In the genomic region with DNA sequence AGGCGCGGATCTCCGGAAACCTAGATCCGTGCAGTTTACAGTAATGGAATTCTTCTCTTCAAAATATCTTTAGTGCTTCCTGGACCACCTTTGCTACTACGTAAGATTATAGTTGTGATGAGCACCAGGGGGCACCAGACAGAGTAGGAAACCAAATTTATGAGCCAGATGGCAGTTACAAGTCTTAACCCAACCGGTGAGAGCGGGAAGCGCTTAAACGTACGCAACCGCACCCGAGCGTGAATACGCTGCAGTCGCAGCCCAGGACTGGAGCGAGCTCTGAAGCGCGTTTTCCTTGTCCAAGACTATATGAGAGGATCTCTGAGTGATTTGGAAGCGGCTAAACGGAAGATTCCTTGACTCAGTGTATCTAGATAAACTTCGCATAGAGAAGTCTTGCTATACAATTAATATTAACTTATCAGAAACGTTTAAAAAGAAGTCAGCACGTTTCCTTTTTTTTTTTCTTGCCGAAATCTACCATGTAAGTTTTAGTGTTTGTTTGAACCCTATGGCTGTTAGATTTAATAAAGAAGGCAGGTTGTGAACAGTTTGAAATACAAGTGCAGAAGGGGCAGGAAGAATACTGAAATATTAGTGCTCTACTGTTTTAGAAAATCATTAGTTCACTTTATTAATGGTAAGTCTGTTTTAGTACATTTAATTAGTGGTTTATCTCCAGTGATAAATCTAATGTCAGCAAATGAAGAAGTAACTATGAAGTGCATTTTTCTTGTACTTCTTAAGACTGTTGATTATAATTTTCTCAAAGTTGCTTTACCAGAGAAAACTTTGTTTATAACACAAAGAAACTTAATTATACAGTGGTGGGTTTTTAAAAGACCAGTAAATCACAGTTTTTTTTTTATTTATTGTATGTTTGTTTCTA, we compare ENCODE assay signal across 8 mouse cellular contexts. TPM values are rescaled to one million over a fixed set of nuclear protein-coding genes. Genes with fewer than 3 reads are reported as not detected.
DNase-seq lines count a peak whose midpoint lies in the region; ATAC-seq and TF ChIP-seq lines count a peak whose summit lies in the region.

No protein-coding gene starts in this region.

- TF ChIP-seq POLR2A in embryonic fibroblast, embryonic 13.5 days (IDR thresholded peaks at IDR 0.05; ENCODE audit: low read depth, low read length) = peak; percentile 59; the same call in 1 of the 2 replicates
- TF ChIP-seq POLR2A in limb, embryonic 14.5 days (IDR thresholded peaks at IDR 0.05; ENCODE audit: borderline replicate concordance, extremely low read depth, insufficient read depth, insufficient read length) = no peak
- 0 out of 2 replicates have a peak, but pooled peaks have one; percentile 9 for TF ChIP-seq POLR2A in spleen, adult 2 months (IDR thresholded peaks at IDR 0.05; ENCODE audit: low read depth, low read length)

- peak; percentile 96 for DNase-seq in A20 (ENCODE audit: low read depth, low spot score)
- peak; percentile 24 to 57 for DNase-seq in adrenal gland, postnatal 4 days (ENCODE audit: low spot score in 2 of 2)
- peak; percentile 92 for DNase-seq in heart, embryonic 10.5 days (ENCODE audit: low spot score)
- DNase-seq in limb, embryonic 14.5 days (ENCODE audit: low spot score) = peak; percentile 92
- DNase-seq in spleen, adult 2 months (ENCODE audit: low read depth in 1 of 2, low spot score in 2 of 2) = peak; percentile 86 to 92

- peak overlapping the region; percentile 88 for H3K27ac ChIP-seq in embryonic fibroblast, embryonic 13.5 days (ENCODE audit: insufficient read depth, low read length)
- H3K27ac ChIP-seq in heart, embryonic 10.5 days = peak overlapping the region; percentile 98
- peak overlapping the region; percentile 49; the same call in 1 of the 2 replicates for H3K27ac ChIP-seq in kidney, embryonic 14.5 days (ENCODE audit: low read depth, low read length)
- peak overlapping the region; percentile 52 for H3K27ac ChIP-seq in limb, embryonic 14.5 days (replicated peaks; ENCODE audit: low read depth, low read length)
- peak overlapping the region; percentile 81 for H3K27ac ChIP-seq in midbrain, embryonic 16.5 days (ENCODE audit: low read length)
- peak overlapping the region; percentile 75 for H3K27ac ChIP-seq in spleen, adult 2 months (ENCODE audit: insufficient read depth, low read length)

- H3K27me3 ChIP-seq in heart, embryonic 10.5 days (ENCODE audit: insufficient read depth, poor library complexity, severe bottlenecking) = no peaks in the 10 kb centered on the region
- no peaks in the 10 kb centered on the region for H3K27me3 ChIP-seq in kidney, embryonic 14.5 days (ENCODE audit: control insufficient read depth, insufficient read depth, low read length)
- no peaks in the 10 kb centered on the region for H3K27me3 ChIP-seq in limb, embryonic 14.5 days (ENCODE audit: control insufficient read depth, insufficient read depth, low read length)
- H3K27me3 ChIP-seq in midbrain, embryonic 16.5 days (ENCODE audit: control insufficient read depth, insufficient read depth, low read depth, low read length) = no peaks in the 10 kb centered on the region
- no peaks in the 10 kb centered on the region for H3K27me3 ChIP-seq in spleen, adult 2 months (ENCODE audit: control insufficient read depth, insufficient read depth, low read length)

- no peak for TF ChIP-seq CTCF in embryonic fibroblast, embryonic 13.5 days (IDR thresholded peaks at IDR 0.05; ENCODE audit: borderline replicate concordance, insufficient read depth, low read length)
- TF ChIP-seq CTCF in spleen, adult 2 months (IDR thresholded peaks at IDR 0.05; ENCODE audit: extremely low read depth, insufficient read depth, insufficient read length, insufficient replicate concordance) = peak; percentile 52; the same call in 1 of the 2 replicates

- H3K4me1 ChIP-seq in embryonic fibroblast, embryonic 13.5 days (ENCODE audit: control insufficient read depth, insufficient read depth, low read length) = no peaks in the 10 kb centered on the region
- H3K4me1 ChIP-seq in heart, embryonic 10.5 days = 0 out of 2 replicates have a peak, but pooled peaks cover 2% of the 10 kb centered on the region
- H3K4me1 ChIP-seq in kidney, embryonic 14.5 days (ENCODE audit: control insufficient read depth, insufficient read depth, low read length) = peaks cover 12% of the 10 kb centered on the region
- peaks cover 6% of the 10 kb centered on the region for H3K4me1 ChIP-seq in limb, embryonic 14.5 days (ENCODE audit: control insufficient read depth, insufficient read depth, low read length)
- peaks cover 18% of the 10 kb centered on the region for H3K4me1 ChIP-seq in midbrain, embryonic 16.5 days (ENCODE audit: control insufficient read depth, insufficient read depth, low read length)
- H3K4me1 ChIP-seq in spleen, adult 2 months (ENCODE audit: control insufficient read depth, insufficient read depth, insufficient read length) = 0 out of 2 replicates have a peak, but pooled peaks cover 5% of the 10 kb centered on the region

- H3K9me3 ChIP-seq in heart, embryonic 10.5 days = no peaks in the 10 kb centered on the region
- no peaks in the 10 kb centered on the region for H3K9me3 ChIP-seq in kidney, embryonic 14.5 days (ENCODE audit: control insufficient read depth, low read length)
- no peaks in the 10 kb centered on the region for H3K9me3 ChIP-seq in limb, embryonic 14.5 days (ENCODE audit: control insufficient read depth, low read length)
- H3K9me3 ChIP-seq in midbrain, embryonic 16.5 days (replicated peaks; ENCODE audit: control insufficient read depth, low read length, poor library complexity, severe bottlenecking) = no peaks in the 10 kb centered on the region

- peaks cover 4% of the 10 kb centered on the region; the same call in 1 of the 2 replicates for H3K36me3 ChIP-seq in heart, embryonic 10.5 days
- no peaks in the 10 kb centered on the region for H3K36me3 ChIP-seq in kidney, embryonic 14.5 days (ENCODE audit: control insufficient read depth, insufficient read depth, low read length)
- no peaks in the 10 kb centered on the region for H3K36me3 ChIP-seq in limb, embryonic 14.5 days (ENCODE audit: control insufficient read depth, insufficient read depth, low read length)
- no peaks in the 10 kb centered on the region for H3K36me3 ChIP-seq in midbrain, embryonic 16.5 days (ENCODE audit: control insufficient read depth, insufficient read depth, low read length)
- H3K36me3 ChIP-seq in spleen, adult 2 months (ENCODE audit: control insufficient read depth, insufficient read depth, low read length) = no peaks in the 10 kb centered on the region

- ATAC-seq in kidney, embryonic 14.5 days (ENCODE audit: low FRiP score, low TSS enrichment) = peak; percentile 11; the same call in 1 of the 2 replicates
- peak; percentile 29; the same call in 1 of the 2 replicates for ATAC-seq in limb, embryonic 14.5 days (ENCODE audit: low FRiP score, low read depth)
- ATAC-seq in midbrain, embryonic 16.5 days = peak; percentile 18

- H3K9ac ChIP-seq in kidney, embryonic 14.5 days (ENCODE audit: low read depth, low read length) = peak overlapping the region; percentile 46; the same call in 1 of the 2 replicates
- peak overlapping the region; percentile 37 for H3K9ac ChIP-seq in limb, embryonic 14.5 days (ENCODE audit: low read depth, low read length, severe bottlenecking)
- H3K9ac ChIP-seq in midbrain, embryonic 16.5 days (ENCODE audit: low read depth, low read length) = peak overlapping the region; percentile 58

- 2% methylated on average over 24 of the region's 24 CpGs for WGBS in heart, embryonic 10.5 days
- 1% methylated on average over 24 of the region's 24 CpGs for WGBS in kidney, embryonic 14.5 days
- 2% methylated on average over 24 of the region's 24 CpGs for WGBS in limb, embryonic 14.5 days
- WGBS in midbrain, embryonic 16.5 days = 2% methylated on average over 24 of the region's 24 CpGs
- WGBS in spleen, adult 2 months = under 1% methylated on average over 24 of the region's 24 CpGs

- H3K4me2 ChIP-seq in kidney, embryonic 14.5 days (replicated peaks; ENCODE audit: low read depth, low read length) = peak overlapping the region; percentile 92
- peak overlapping the region; percentile 80 for H3K4me2 ChIP-seq in limb, embryonic 14.5 days (replicated peaks; ENCODE audit: low read depth, low read length, severe bottlenecking)
- peak overlapping the region; percentile 96 for H3K4me2 ChIP-seq in midbrain, embryonic 16.5 days (ENCODE audit: low read length)

- peak overlapping the region; percentile 65 for H3K4me3 ChIP-seq in embryonic fibroblast, embryonic 13.5 days (ENCODE audit: insufficient read depth, low read length)
- peak overlapping the region; percentile 97 for H3K4me3 ChIP-seq in heart, embryonic 10.5 days
- H3K4me3 ChIP-seq in kidney, embryonic 14.5 days (ENCODE audit: low read length) = peak overlapping the region; percentile 98
- H3K4me3 ChIP-seq in limb, embryonic 14.5 days (replicated peaks; ENCODE audit: low read length) = peak overlapping the region; percentile 92
- peak overlapping the region; percentile 92 for H3K4me3 ChIP-seq in midbrain, embryonic 16.5 days (ENCODE audit: low read depth, low read length)
- H3K4me3 ChIP-seq in spleen, adult 2 months (ENCODE audit: extremely low read depth, insufficient read depth, insufficient read length) = peak overlapping the region; percentile 69

RNA-seq across cellular contexts. Expression of a gene that starts 1.4 kb away (rescaled TPM):
- total RNA-seq in adrenal gland, postnatal 4 days (2021) = 100 to 1,000 TPM; 158 to 191 TPM
- 252 and 322 TPM in 2 replicates for polyA plus RNA-seq in embryonic fibroblast, embryonic 13.5 days (2011; ENCODE audit: insufficient read length, low read depth, missing spikeins)
- polyA plus RNA-seq in heart, embryonic 10.5 days (2016; fragmentation: Nextera tagmentation; extraction: Ambion mirVana) = 68.6 and 71.9 TPM in 2 replicates
- 74.9 and 82.7 TPM in 2 replicates for polyA plus RNA-seq in kidney, embryonic 14.5 days (2014; fragmentation: Nextera tagmentation; extraction: Ambion mirVana)
- polyA plus RNA-seq in limb, embryonic 14.5 days (2012; rRNA removed) = 117 and 129 TPM in 2 replicates
- polyA plus RNA-seq in limb, embryonic 14.5 days (2014; fragmentation: Nextera tagmentation; extraction: Ambion mirVana) = 65.3 and 71.6 TPM in 2 replicates
- 40.6 and 45.9 TPM in 2 replicates for polyA plus RNA-seq in midbrain, embryonic 16.5 days (2015; fragmentation: Nextera tagmentation; extraction: Ambion mirVana)
- polyA plus RNA-seq in spleen, adult 2 months (2012; rRNA removed) = 77.7 and 89.0 TPM in 2 replicates

RNA-seq across cellular contexts. Expression of a gene that starts 53.2 kb away (rescaled TPM):
- not detected for total RNA-seq in adrenal gland, postnatal 4 days (2021)
- polyA plus RNA-seq in embryonic fibroblast, embryonic 13.5 days (2011; ENCODE audit: insufficient read length, low read depth, missing spikeins) = not detected in 2 replicates
- polyA plus RNA-seq in heart, embryonic 10.5 days (2016; fragmentation: Nextera tagmentation; extraction: Ambion mirVana) = not detected in 2 replicates
- not detected in 2 replicates for polyA plus RNA-seq in kidney, embryonic 14.5 days (2014; fragmentation: Nextera tagmentation; extraction: Ambion mirVana)
- polyA plus RNA-seq in limb, embryonic 14.5 days (2012; rRNA removed) = 1.9 and 2.8 TPM in 2 replicates
- 1.3 and 1.7 TPM in 2 replicates for polyA plus RNA-seq in limb, embryonic 14.5 days (2014; fragmentation: Nextera tagmentation; extraction: Ambion mirVana)
- not detected in 2 replicates for polyA plus RNA-seq in midbrain, embryonic 16.5 days (2015; fragmentation: Nextera tagmentation; extraction: Ambion mirVana)
- 0.19 TPM in 2 replicates for polyA plus RNA-seq in spleen, adult 2 months (2012; rRNA removed)

Comparison
In these comparisons a context has a peak if more than half of its experiments do, and no peak if none do; other contexts are left out.
1. Peak in every context shown above with its lines: DNase-seq, ATAC-seq, H3K4me3 ChIP-seq and H3K27ac ChIP-seq.
2. DNase-seq: peak in every context shown above with its lines; median percentile 96 in A20; 92 in heart, embryonic 10.5 days; 92 in limb, embryonic 14.5 days; 89 in spleen, adult 2 months; 40 in adrenal gland, postnatal 4 days.